Mouse (Mus musculus): ENCODE data around the gene Grk3.

- no peak for TF ChIP-seq CTCF (IDR thresholded peaks at IDR 0.05; ENCODE audit: low read depth)
- TF ChIP-seq EP300 (optimal IDR thresholded peaks at IDR 0.05) = no peak
These were observed 119.6 kb downstream of the Grk3 start, which contains the start of gene Myo18b for GRCm38 (mm10) chr5:112895674-112896654.
